Mouse (Mus musculus): Measurements from ENCODE around the gene Orai1.

GRCm38 (mm10) chr5:123064207-123064606 is 49.3 kb downstream of the Orai1 start:
- TF ChIP-seq POLR2A (IDR thresholded peaks at IDR 0.05; ENCODE audit: low read depth, low read length) (no peak), CTCF (conservative IDR thresholded peaks at IDR 0.05; ENCODE audit: insufficient read depth, insufficient read length, low read depth, low read length) (0 out of 2 replicates have a peak, but pooled peaks have one; percentile 14)
